Mouse (Mus musculus): ENCODE measurements around the gene Nfia.

Nfia gene

GRCm38 (mm10) chr4:97879696-97880095, 107.2 kb downstream of the Nfia start:
- no peak for DNase-seq

GRCm38 (mm10) chr4:97880120-97881055, 107.9 kb downstream of the Nfia start:
- DNase-seq = no peak

- no peak for DNase-seq
Observed at GRCm38 (mm10) chr4:97885574-97885973, 113.0 kb downstream of the Nfia start.

- DNase-seq = no peak
Observed at GRCm38 (mm10) chr4:97886220-97886619, 113.7 kb downstream of the Nfia start.

- no peak for DNase-seq
Observed at GRCm38 (mm10) chr4:97887228-97887627, 114.7 kb downstream of the Nfia start.

- no peak for DNase-seq
Observed at GRCm38 (mm10) chr4:97891063-97891462, 118.5 kb downstream of the Nfia start.

- no peak for DNase-seq
Observed at GRCm38 (mm10) chr4:97891611-97892010, 119.1 kb downstream of the Nfia start.

- no peak for DNase-seq
Observed at GRCm38 (mm10) chr4:97893915-97894884, 121.7 kb downstream of the Nfia start.

GRCm38 (mm10) chr4:97895940-97896339, 123.4 kb downstream of the Nfia start:
- no peak for DNase-seq

GRCm38 (mm10) chr4:97900256-97900944, 127.9 kb downstream of the Nfia start:
- no peak for DNase-seq

GRCm38 (mm10) chr4:97905826-97906225, 133.3 kb downstream of the Nfia start:
- no peak for DNase-seq

GRCm38 (mm10) chr4:97908576-97909147, 136.1 kb downstream of the Nfia start:
- no peak for DNase-seq

GRCm38 (mm10) chr4:97910115-97910776, 137.7 kb downstream of the Nfia start:
- no peak for DNase-seq

- no peak for DNase-seq
Observed at GRCm38 (mm10) chr4:97910777-97911580, 138.4 kb downstream of the Nfia start.

GRCm38 (mm10) chr4:97911755-97912154, 139.2 kb downstream of the Nfia start:
- DNase-seq = no peak

- DNase-seq = no peak
Observed at GRCm38 (mm10) chr4:97912155-97912554, 139.6 kb downstream of the Nfia start.

GRCm38 (mm10) chr4:97912560-97912959, 140.0 kb downstream of the Nfia start:
- no peak for DNase-seq

GRCm38 (mm10) chr4:97914348-97914747, 141.8 kb downstream of the Nfia start:
- no peak for DNase-seq

GRCm38 (mm10) chr4:97914761-97915160, 142.2 kb downstream of the Nfia start:
- DNase-seq = no peak

GRCm38 (mm10) chr4:97917568-97917967, 145.0 kb downstream of the Nfia start:
- DNase-seq = no peak

GRCm38 (mm10) chr4:97918675-97919074, 146.1 kb downstream of the Nfia start:
- no peak for DNase-seq
